Mouse (Mus musculus) spleen, adult 2 months (tissue): ENCODE data around the gene Cadps2.

ENCODE experiments used
- CTCF ChIP-seq: fragments of 200-500 bp; IDR thresholded peaks from 2 replicates; pipeline ENCODE4 v1.5.1; 2011; ENCODE audit warnings: mild to moderate bottlenecking, inconsistent platforms; ENCODE audit not compliant: insufficient read depth, insufficient read length, insufficient replicate concordance; ENCODE audit errors: extremely low read depth
- POLR2A ChIP-seq: fragments of 200-500 bp; IDR thresholded peaks from 2 replicates; pipeline ENCODE4 v1.6.1; 2011; ENCODE audit warnings: low read depth, low read length, inconsistent platforms

DNA sequence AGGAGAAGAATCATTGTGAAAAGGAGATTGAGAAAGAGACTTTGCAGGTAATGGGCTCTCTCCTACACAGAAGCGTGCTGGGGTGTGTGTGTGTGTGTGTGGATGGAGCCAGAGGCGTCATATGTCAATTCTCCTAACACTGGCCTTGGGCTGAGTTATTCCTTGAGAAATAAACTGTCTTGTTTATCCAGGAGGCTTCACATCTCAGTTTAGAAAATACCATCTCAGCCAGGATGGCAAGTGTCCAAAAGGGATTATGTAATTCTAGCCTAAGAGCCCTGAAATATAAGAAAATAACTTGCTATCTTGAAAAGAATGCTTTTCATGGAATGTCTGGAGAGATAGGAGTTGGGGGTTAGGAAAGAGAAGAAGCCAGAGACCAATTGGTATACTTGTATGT is 264.1 kb downstream of the Cadps2 start:
- TF ChIP-seq POLR2A: no peak
- no peak for TF ChIP-seq CTCF
